Mouse (Mus musculus) forebrain, embryonic 12.5 days (tissue): ENCODE data around the gene Mapk10. TPM values are rescaled to one million over a fixed set of nuclear protein-coding genes. Genes with fewer than 3 reads are reported as not detected.
"Not testable (repeated sequence)": the region's sequence is repeated elsewhere in the genome, so short reads cannot be mapped to it uniquely, and the experiment has no call there.

Experiments used
- ATAC-seq: fragments of 200-750 bp; cut with Nextera tagmentation; 2 replicates; pipeline ENCODE4 v1.8.0; 2017; ENCODE audit warnings: moderate TSS enrichment; ENCODE audit not compliant: low FRiP score
- H3K27ac ChIP-seq: fragments of 300-500 bp; sonication (generic); 2 replicates; pipeline ENCODE4 v1.5.1; 2016; ENCODE audit warnings: mild to moderate bottlenecking
- H3K27me3 ChIP-seq: fragments of 300-500 bp; sonication (generic); 2 replicates; pipeline ENCODE4 v1.6.1; 2016; ENCODE audit warnings: mild to moderate bottlenecking
- H3K36me3 ChIP-seq: fragments of 300-500 bp; sonication (generic); replicated peaks from 2 replicates; pipeline ENCODE4 v1.6.1; 2016; ENCODE audit warnings: mild to moderate bottlenecking
- H3K4me1 ChIP-seq: fragments of 300-500 bp; sonication (generic); 2 replicates; pipeline ENCODE4 v1.6.1; 2016
- H3K4me2 ChIP-seq: fragments of 300-500 bp; sonication (generic); 2 replicates; pipeline ENCODE4 v1.6.1; 2016; ENCODE audit warnings: mild to moderate bottlenecking, moderate library complexity
- H3K4me3 ChIP-seq: fragments of 300-500 bp; sonication (generic); replicated peaks from 2 replicates; pipeline ENCODE4 v1.5.1; 2016; ENCODE audit warnings: mild to moderate bottlenecking
- H3K9ac ChIP-seq: fragments of 300-500 bp; sonication (generic); 2 replicates; pipeline ENCODE4 v1.6.1; 2016; ENCODE audit warnings: mild to moderate bottlenecking
- H3K9me3 ChIP-seq: fragments of 300-500 bp; sonication (generic); 2 replicates; pipeline ENCODE4 v1.6.1; 2016
- WGBS: fragments of 180-500 bp; shearing (Covaris S2); methylation state at CpG from one replicate; pipeline ENCODE4 v1.1.7; 2016; 5-methylcytosine and 5-hydroxymethylcytosine counted together
- polyA plus RNA-seq: library from polyadenylated mRNA; unstranded; fragments of >200 nt; fragmentation: Nextera tagmentation; extraction: Ambion mirVana; gene quantifications from 2 replicates; pipeline ENCODE4 v1.2.1, GENCODE M21; 2016

The Mapk10 gene
- polyA plus RNA-seq, 1 experiment from 2014 or later, result 41.7 TPM

GRCm38 (mm10) chr5:102874605-102875298, 336.4 kb downstream of the Mapk10 start:
- Histone ChIP-seq H3K4me2 (no peak overlapping the region), H3K4me3 (no peak overlapping the region), H3K36me3 (no peaks in the 10 kb centered on the region), H3K9me3 (no peaks in the 10 kb centered on the region), H3K9ac (no peak overlapping the region), H3K27ac (no peak overlapping the region), H3K27me3 (no peaks in the 10 kb centered on the region), H3K4me1 (no peaks in the 10 kb centered on the region)
- peak; percentile 63; the same call in 1 of the 2 replicates for ATAC-seq
- 44% methylated on average over 11 of the region's 11 CpGs for WGBS

GRCm38 (mm10) chr5:102872996-102873395, 338.1 kb downstream of the Mapk10 start:
- ATAC-seq, H3K9ac ChIP-seq, H3K36me3 ChIP-seq, H3K4me2 ChIP-seq, H3K9me3 ChIP-seq, H3K27me3 ChIP-seq, H3K27ac ChIP-seq, H3K4me1 ChIP-seq, H3K4me3 ChIP-seq: not testable (repeated sequence)
- WGBS, result 87% methylated on average over 9 of the region's 9 CpGs

GRCm38 (mm10) chr5:102868196-102868595, 342.9 kb downstream of the Mapk10 start:
- Histone ChIP-seq H3K9me3 (no peaks in the 10 kb centered on the region), H3K9ac (no peak overlapping the region), H3K27ac (no peak overlapping the region), H3K4me2 (no peak overlapping the region), H3K27me3 (no peaks in the 10 kb centered on the region), H3K4me3 (no peak overlapping the region), H3K4me1 (no peaks in the 10 kb centered on the region), H3K36me3 (no peaks in the 10 kb centered on the region)
- 57% methylated on average over 5 of the region's 5 CpGs for WGBS
- no peak for ATAC-seq

- ATAC-seq, result no peak
- Histone ChIP-seq H3K27ac (no peak overlapping the region), H3K4me1 (peaks cover 7% of the 10 kb centered on the region), H3K36me3 (no peaks in the 10 kb centered on the region), H3K9me3 (no peaks in the 10 kb centered on the region), H3K4me2 (no peak overlapping the region), H3K27me3 (no peaks in the 10 kb centered on the region), H3K4me3 (no peak overlapping the region), H3K9ac (no peak overlapping the region)
- 89% methylated on average over 11 of the region's 11 CpGs for WGBS
These were observed 351.4 kb downstream of the Mapk10 start for GRCm38 (mm10) chr5:102859749-102860148.

GRCm38 (mm10) chr5:102858047-102858446, 353.1 kb downstream of the Mapk10 start:
- no peak overlapping the region for H3K4me3 ChIP-seq

More at GRCm38 (mm10) chr5:102858047-102858446, 353.1 kb downstream of the Mapk10 start:
- H3K9ac ChIP-seq, result no peak overlapping the region
- ATAC-seq, result no peak
- no peak overlapping the region for H3K4me2 ChIP-seq
- H3K4me1 ChIP-seq, result peaks cover 7% of the 10 kb centered on the region
- H3K36me3 ChIP-seq, result no peaks in the 10 kb centered on the region
- H3K9me3 ChIP-seq, result no peaks in the 10 kb centered on the region
- no peak overlapping the region for H3K27ac ChIP-seq
- no peaks in the 10 kb centered on the region for H3K27me3 ChIP-seq

Other genes starting within 250 kb of the Mapk10 start
- 13.8 and 14.4 TPM in 2 replicates for gene Ptpn13, start 213.9 kb upstream of the Mapk10 start, polyA plus RNA-seq